ENCODE assay signal across 7 mouse cellular contexts in genomic region chr12:75596154-75597002, GRCm38 (mm10). TPM values are rescaled to one million over a fixed set of nuclear protein-coding genes. Genes with fewer than 3 reads are reported as not detected.
DNase-seq lines count a peak whose midpoint lies in the region; ATAC-seq lines count a peak whose summit lies in the region.

Ppp2r5e (minus strand) TSS chr12:75596245.

- under 1% methylated on average over 72 of the region's 72 CpGs for WGBS in intestine, embryonic 15.5 days
- under 1% methylated on average over 72 of the region's 72 CpGs for WGBS in midbrain, embryonic 10.5 days

- H3K4me2 ChIP-seq in intestine, embryonic 15.5 days (replicated peaks), result peak within 1 kb of the TSS; percentile 82

- 0 out of 2 replicates have a peak, but pooled peaks cover 6% of the 10 kb centered on the region for H3K4me1 ChIP-seq in intestine, embryonic 15.5 days (replicated peaks)
- H3K4me1 ChIP-seq in midbrain, embryonic 10.5 days, result peaks cover 35% of the 10 kb centered on the region

- peak within 1 kb of the TSS; percentile 98 for H3K9ac ChIP-seq in intestine, embryonic 15.5 days

- peak; percentile 99 for DNase-seq in adrenal gland, adult 2 months
- DNase-seq in embryo, embryonic 11.5 days (ENCODE audit: low read depth, low spot score), result peak; percentile 98
- peak; percentile 96 to 99 for DNase-seq in gastrocnemius, postnatal 36 days
- peak; percentile 98 to 99 for DNase-seq in left cerebral cortex, postnatal 25 days (ENCODE audit: low spot score in 2 of 2)
- peak; percentile 100 for DNase-seq in midbrain, embryonic 10.5 days (ENCODE audit: low spot score)
- peak; percentile 100 for DNase-seq in right cerebral cortex, postnatal 4 days

- peak within 1 kb of the TSS; percentile 97 for H3K27ac ChIP-seq in intestine, embryonic 15.5 days
- H3K27ac ChIP-seq in midbrain, embryonic 10.5 days (replicated peaks), result peak within 1 kb of the TSS; percentile 99

- no peaks in the 10 kb centered on the region for H3K36me3 ChIP-seq in intestine, embryonic 15.5 days
- peaks cover 21% of the 10 kb centered on the region for H3K36me3 ChIP-seq in midbrain, embryonic 10.5 days

- no peaks in the 10 kb centered on the region for H3K27me3 ChIP-seq in intestine, embryonic 15.5 days (replicated peaks)
- no peaks in the 10 kb centered on the region for H3K27me3 ChIP-seq in midbrain, embryonic 10.5 days (ENCODE audit: low read depth, poor library complexity, severe bottlenecking)

- H3K9me3 ChIP-seq in intestine, embryonic 15.5 days, result no peaks in the 10 kb centered on the region
- H3K9me3 ChIP-seq in midbrain, embryonic 10.5 days (replicated peaks), result no peaks in the 10 kb centered on the region

- H3K4me3 ChIP-seq in intestine, embryonic 15.5 days (replicated peaks), result peak within 1 kb of the TSS; percentile 99
- peak within 1 kb of the TSS; percentile 100 for H3K4me3 ChIP-seq in midbrain, embryonic 10.5 days

- peak; percentile 99 for ATAC-seq in intestine, embryonic 15.5 days

- intact Hi-C loops in gastrocnemius, postnatal 36 days (cut with DNase I), result loop anchor here (5.0 kb wide), 2 partner anchors 99 to 129 kb away; no protein-coding TSS in a partner anchor
- intact Hi-C loops in left cerebral cortex, postnatal 25 days (cut with DNase I), result loop anchor here (2.0 to 5.0 kb wide), 3 partner anchors 51 to 134 kb away; partner anchors contain the start of gene Wdr89

RNA-seq across cellular contexts. Expression of gene Ppp2r5e, which starts in this region (rescaled TPM):
- 10 to 100 TPM; 45.2 to 50.3 TPM for total RNA-seq in adrenal gland, adult 2 months (2021)
- polyA plus RNA-seq in adrenal gland, adult 2 months (2012; rRNA removed), result 50.3 and 57.4 TPM in 2 replicates
- 10 to 100 TPM; 25.7 to 29.8 TPM for total RNA-seq in gastrocnemius, postnatal 36 days (2021)
- polyA plus RNA-seq in intestine, embryonic 15.5 days (2015; fragmentation: Nextera tagmentation; extraction: Ambion mirVana), result 9.3 and 11.8 TPM in 2 replicates
- total RNA-seq in left cerebral cortex, postnatal 25 days (2021), result 10 to 100 TPM; 77.2 to 78.7 TPM
- 15.0 and 16.2 TPM in 2 replicates for polyA plus RNA-seq in midbrain, embryonic 10.5 days (2016; fragmentation: Nextera tagmentation; extraction: Ambion mirVana)

Comparison
In these comparisons a context has a peak if more than half of its experiments do, and no peak if none do; other contexts are left out.
1. Peak in every context shown above with its lines: DNase-seq, ATAC-seq, H3K4me3 ChIP-seq and H3K27ac ChIP-seq.